Mouse (Mus musculus): ENCODE measurements around the gene Klrb1c. TPM values are rescaled to one million over a fixed set of nuclear protein-coding genes. Genes with fewer than 3 reads are reported as not detected.
A peak's percentile ranks its signal among the peaks of the same experiment; 100 is the strongest.
"Not testable (repeated sequence)": the region's sequence is repeated elsewhere in the genome, so short reads cannot be mapped to it uniquely, and the experiment has no call there.

Klrb1c gene
- polyA plus RNA-seq, 1 experiment from 2014 or later, result 0.09 TPM

DNA sequence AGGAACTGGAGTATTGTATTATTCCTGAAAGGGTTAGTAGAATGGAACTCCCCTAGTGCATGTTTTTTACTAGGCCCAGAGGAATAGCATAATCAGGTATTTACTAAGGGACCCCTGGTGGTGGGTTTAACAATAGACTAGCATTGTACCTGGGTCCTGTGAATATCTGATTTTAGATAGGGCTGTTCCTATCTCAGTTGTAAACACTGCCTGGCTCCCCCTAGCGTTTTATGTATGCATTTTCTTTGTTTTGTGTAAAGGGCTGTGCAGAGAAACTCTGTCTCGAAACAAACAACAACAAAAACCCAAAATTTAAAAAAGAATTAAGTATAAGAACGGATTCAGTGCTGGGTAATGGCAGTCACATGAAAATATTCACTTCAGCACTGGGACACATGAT, 18.0 kb upstream of the Klrb1c start:
- Histone ChIP-seq H3K9me3 (replicated peaks) (no peaks in the 10 kb centered on the region), H3K4me3 (replicated peaks) (no peak overlapping the region), H3K4me1 (no peaks in the 10 kb centered on the region), H3K27me3 (replicated peaks) (no peaks in the 10 kb centered on the region), H3K36me3 (no peaks in the 10 kb centered on the region), H3K9ac (replicated peaks) (no peak overlapping the region), H3K4me2 (no peak overlapping the region), H3K27ac (replicated peaks) (no peak overlapping the region)
- WGBS, result 71% methylated on average over 3 of the region's 3 CpGs
- no peak for ATAC-seq (ENCODE audit: low FRiP score)

DNA sequence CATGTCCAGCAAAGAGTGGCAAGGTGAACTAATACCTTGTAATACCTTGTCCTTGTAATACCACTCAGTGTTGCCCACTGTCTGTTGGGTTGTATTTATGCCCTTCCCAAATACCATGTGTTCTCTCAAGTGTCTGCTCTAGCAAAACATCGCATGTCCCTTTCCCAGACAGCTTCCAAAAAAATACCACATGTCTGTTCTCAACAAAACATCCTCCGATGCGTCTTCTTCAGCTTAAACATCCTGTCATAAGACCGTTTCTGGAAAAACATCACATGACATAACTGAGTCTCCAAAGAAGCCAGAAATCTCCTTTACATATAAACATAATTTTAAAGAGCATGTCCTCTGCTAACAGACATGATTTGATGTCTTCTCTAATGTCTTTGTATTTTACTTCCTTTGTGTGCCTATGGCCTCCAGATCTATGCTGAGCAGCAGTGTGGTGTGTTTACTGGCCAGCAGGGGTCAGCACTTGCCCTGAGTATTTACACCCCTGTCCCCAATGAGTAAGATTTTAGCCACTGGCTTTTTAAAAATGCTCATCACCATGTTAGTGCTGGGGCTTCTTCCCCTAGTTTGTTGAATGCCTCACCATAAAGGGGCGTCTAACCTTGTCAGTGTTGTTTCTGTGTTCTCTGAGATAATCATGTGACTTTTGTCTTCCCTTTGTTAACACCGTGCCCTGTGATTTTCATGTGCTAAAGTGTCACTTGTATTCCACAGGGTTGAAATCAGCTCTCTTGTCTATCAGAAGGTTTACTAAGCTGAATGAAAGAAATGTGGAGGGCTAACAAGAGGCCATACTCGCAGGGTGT, 16.0 kb upstream of the Klrb1c start:
- H3K27ac ChIP-seq (replicated peaks), result 0 out of 2 replicates have a peak overlapping the region, but pooled peaks have one; percentile 25
- H3K4me3 ChIP-seq (replicated peaks); H3K36me3 ChIP-seq; H3K4me2 ChIP-seq; ATAC-seq (ENCODE audit: low FRiP score); H3K9me3 ChIP-seq (replicated peaks); H3K27me3 ChIP-seq (replicated peaks); H3K9ac ChIP-seq (replicated peaks); H3K4me1 ChIP-seq: not testable (repeated sequence)
- WGBS, result 61% methylated on average over 7 of the region's 7 CpGs

DNA sequence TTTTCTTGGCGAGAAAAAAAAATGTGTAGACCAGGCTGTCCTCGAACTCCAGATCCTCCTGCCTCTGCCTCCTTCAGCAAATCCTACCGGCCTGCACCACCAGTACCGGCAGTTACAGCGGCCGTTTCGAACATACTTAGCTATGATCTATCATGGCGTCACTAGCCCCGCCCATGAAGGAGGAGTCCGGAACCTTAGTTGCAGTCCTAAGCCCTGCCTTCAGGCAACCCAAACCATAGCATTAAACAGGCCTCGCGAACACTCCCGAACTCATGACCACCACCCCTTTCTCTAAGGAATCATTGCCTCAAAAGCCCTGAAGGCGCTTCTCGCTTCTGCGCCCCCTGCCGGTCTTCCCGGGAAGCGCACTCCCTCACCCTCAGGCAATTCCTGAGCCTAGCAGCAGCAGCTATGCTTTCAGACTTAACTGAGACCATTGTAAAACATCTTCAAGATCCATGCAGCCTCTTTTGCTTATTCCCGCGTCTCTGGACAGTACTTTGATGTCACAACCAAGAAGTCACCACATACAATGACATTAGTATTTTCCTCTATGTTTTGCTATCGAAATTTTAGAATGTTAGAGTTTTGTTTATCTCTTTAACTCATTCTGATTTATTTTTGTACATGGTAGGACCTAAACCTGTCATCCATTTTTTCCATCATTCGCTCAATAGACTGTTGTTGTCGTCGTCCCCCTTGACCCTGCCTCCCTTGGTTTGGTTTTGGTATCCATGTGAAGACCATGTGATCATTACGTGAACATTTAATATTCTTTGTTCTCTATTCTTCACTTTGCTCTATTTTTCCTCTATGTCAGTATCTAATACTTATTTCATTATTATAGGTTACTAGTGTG, 14.2 kb upstream of the Klrb1c start:
- H3K36me3 ChIP-seq, result no peaks in the 10 kb centered on the region
- peaks cover 2% of the 10 kb centered on the region; the same call in 1 of the 2 replicates for H3K4me1 ChIP-seq
- peak overlapping the region; percentile 46 for H3K4me3 ChIP-seq (replicated peaks)
- peak overlapping the region; percentile 66 for H3K4me2 ChIP-seq
- no peaks in the 10 kb centered on the region for H3K27me3 ChIP-seq (replicated peaks)
- ATAC-seq (ENCODE audit: low FRiP score), result peak; percentile 88
- H3K9me3 ChIP-seq (replicated peaks), result no peaks in the 10 kb centered on the region
- H3K9ac ChIP-seq (replicated peaks), result peak overlapping the region; percentile 57
- WGBS, result 6% methylated on average over 26 of the region's 26 CpGs
- peak overlapping the region; percentile 87 for H3K27ac ChIP-seq (replicated peaks)

DNA sequence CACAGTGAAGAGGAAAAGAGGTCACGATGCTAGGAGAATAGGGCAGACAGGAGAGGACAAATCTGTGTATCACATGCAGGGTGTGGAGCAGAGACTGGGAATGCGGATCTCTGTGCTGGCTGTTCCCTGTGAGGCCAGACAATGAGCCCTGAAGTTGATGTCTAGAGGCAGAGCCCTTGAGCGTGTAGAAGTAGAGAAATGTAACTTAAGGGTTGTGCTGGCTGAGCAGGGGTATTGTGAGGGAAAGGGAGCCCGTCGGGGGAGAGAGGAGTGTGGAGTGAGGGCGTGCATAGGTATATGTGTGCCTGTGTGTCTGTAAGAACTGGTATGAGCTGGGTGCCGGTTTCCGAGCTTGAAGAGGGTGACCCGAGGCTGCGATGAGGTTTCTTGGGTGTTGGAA, 13.5 kb upstream of the Klrb1c start:
- Histone ChIP-seq H3K36me3 (no peaks in the 10 kb centered on the region), H3K27me3 (replicated peaks) (no peaks in the 10 kb centered on the region), H3K4me2 (peak overlapping the region; percentile 66), H3K9ac (replicated peaks) (peak overlapping the region; percentile 57), H3K27ac (replicated peaks) (peak overlapping the region; percentile 87), H3K4me3 (replicated peaks) (peak overlapping the region; percentile 46), H3K9me3 (replicated peaks) (no peaks in the 10 kb centered on the region), H3K4me1 (peaks cover 8% of the 10 kb centered on the region)
- peak; percentile 35 for ATAC-seq (ENCODE audit: low FRiP score)
- 13% methylated on average over 10 of the region's 10 CpGs for WGBS

DNA sequence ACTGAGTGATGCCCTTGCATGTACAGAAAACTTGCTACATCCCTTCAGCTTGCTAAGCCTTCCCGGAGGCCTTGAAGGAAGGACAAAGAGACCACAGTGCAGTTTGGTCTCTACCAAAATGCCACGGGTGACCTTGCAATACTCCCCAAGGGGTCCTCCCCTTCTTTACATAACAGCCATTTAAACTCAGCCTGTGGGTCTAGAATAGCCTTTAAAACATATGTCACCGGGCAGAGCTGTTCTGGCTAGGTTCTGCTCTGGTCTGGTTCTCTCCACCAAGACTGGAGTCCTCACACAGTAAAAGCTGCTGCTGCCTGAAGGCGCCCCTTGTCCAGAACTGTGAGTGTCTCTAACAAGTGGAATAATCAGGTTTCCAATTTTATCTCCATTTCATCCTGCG, 11.7 kb upstream of the Klrb1c start:
- peaks cover 12% of the 10 kb centered on the region for H3K4me1 ChIP-seq
- H3K36me3 ChIP-seq; H3K27me3 ChIP-seq (replicated peaks); H3K9me3 ChIP-seq (replicated peaks); H3K9ac ChIP-seq (replicated peaks); ATAC-seq (ENCODE audit: low FRiP score): not testable (repeated sequence)
- 77% methylated on average over 5 of the region's 5 CpGs for WGBS
- 0 out of 2 replicates have a peak overlapping the region, but pooled peaks have one; percentile 5 for H3K4me3 ChIP-seq (replicated peaks)
- peak overlapping the region; percentile 61 for H3K4me2 ChIP-seq
- 0 out of 2 replicates have a peak overlapping the region, but pooled peaks have one; percentile 48 for H3K27ac ChIP-seq (replicated peaks)

DNA sequence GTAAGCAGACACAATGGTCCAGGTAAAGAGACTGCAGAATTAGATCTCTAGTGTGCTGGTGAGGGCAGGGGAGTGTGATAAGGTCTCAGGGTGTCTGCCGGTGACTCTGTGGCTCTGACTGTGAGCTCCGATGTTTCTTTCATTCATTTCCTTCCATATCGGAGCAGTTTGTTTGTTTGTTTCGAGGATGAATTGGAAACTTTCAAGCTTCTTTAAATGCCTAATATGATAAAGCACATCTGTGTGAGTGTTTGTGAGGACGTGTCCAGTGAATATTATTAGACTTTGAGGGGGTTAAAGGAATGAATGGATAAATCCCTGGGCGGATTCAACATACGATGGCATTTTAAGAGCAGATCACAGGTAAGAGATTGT, 10.9 kb upstream of the Klrb1c start:
- Histone ChIP-seq H3K4me3 (replicated peaks) (peak overlapping the region; percentile 60), H3K4me1 (peaks cover 12% of the 10 kb centered on the region), H3K9me3 (replicated peaks) (no peaks in the 10 kb centered on the region), H3K27me3 (replicated peaks) (no peaks in the 10 kb centered on the region), H3K4me2 (peak overlapping the region; percentile 61), H3K27ac (replicated peaks) (peak overlapping the region; percentile 94), H3K9ac (replicated peaks) (peak overlapping the region; percentile 52), H3K36me3 (no peaks in the 10 kb centered on the region)
- WGBS, result 21% methylated on average over 7 of the region's 7 CpGs
- ATAC-seq (ENCODE audit: low FRiP score), result no peak

DNA sequence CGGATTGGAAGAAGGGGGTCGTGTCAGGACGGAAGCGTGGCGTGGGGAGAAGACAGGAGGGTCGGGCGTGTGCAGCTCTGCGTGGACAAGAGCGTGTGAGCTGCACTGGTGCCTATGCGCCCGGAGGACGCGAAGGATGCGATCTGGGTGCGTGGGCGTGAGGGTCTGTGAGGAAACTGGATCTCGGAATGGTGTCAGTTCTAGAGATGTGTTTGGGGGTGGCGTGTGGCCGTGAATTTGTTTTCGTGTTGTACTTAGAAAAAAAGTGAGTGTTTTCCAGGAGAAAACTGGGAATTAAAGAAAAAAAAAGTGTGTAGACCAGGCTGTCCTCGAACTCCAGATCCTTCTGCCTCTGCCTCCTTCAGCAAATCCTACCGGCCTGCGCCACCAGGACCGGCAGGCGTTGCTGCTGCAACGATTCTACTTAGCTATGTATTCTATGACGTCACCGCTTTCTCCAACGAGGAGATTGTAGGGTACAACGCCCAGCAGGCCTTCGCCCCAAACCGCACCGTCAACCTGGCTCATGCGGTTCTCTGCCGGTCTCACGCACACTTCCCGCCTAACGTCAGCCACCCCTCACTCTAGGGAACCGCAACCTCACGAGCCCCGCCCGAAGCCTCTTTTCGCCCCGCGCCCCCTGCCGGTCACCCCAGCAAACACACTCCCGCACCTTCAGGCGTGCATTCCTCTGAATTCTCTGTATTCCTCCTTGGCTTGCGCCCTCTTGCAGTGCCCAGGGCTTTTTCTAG, 10.3 kb upstream of the Klrb1c start:
- Histone ChIP-seq H3K9ac (replicated peaks) (peak overlapping the region; percentile 72), H3K27ac (replicated peaks) (peak overlapping the region; percentile 94), H3K4me3 (replicated peaks) (peak overlapping the region; percentile 60), H3K4me2 (peak overlapping the region; percentile 61), H3K4me1 (peaks cover 12% of the 10 kb centered on the region)
- not testable (repeated sequence) for H3K9me3 ChIP-seq (replicated peaks); H3K36me3 ChIP-seq; H3K27me3 ChIP-seq (replicated peaks)
- peak; percentile 86 for ATAC-seq (ENCODE audit: low FRiP score)
- WGBS, result 0% methylated on average over 49 of the region's 49 CpGs

DNA sequence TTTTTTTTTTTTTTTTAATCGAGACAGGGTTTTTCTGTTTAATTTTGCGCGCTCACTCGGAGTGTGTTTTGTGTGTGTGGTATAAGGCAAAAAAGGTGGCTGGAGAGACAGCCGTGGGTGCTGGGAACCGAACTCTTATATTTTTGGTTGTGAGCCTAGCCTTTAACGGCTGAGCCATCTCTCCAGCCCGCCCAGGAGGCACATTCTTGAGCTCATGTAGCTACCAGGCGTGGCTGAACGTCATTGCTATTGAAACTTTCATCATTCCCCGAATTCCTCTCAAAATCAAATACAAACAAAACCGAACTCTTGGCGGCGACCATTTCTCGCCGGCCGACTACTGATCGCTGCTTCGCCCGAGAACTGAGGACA, 9.7 kb upstream of the Klrb1c start:
- H3K4me3 ChIP-seq (replicated peaks), result peak overlapping the region; percentile 60
- peak overlapping the region; percentile 94 for H3K27ac ChIP-seq (replicated peaks)
- H3K36me3 ChIP-seq; H3K9me3 ChIP-seq (replicated peaks); H3K27me3 ChIP-seq (replicated peaks): not testable (repeated sequence)
- under 1% methylated on average over 20 of the region's 20 CpGs for WGBS
- peak; percentile 68 for ATAC-seq (ENCODE audit: low FRiP score)
- H3K4me1 ChIP-seq, result peaks cover 12% of the 10 kb centered on the region
- H3K4me2 ChIP-seq, result peak overlapping the region; percentile 61
- H3K9ac ChIP-seq (replicated peaks), result peak overlapping the region; percentile 72

DNA sequence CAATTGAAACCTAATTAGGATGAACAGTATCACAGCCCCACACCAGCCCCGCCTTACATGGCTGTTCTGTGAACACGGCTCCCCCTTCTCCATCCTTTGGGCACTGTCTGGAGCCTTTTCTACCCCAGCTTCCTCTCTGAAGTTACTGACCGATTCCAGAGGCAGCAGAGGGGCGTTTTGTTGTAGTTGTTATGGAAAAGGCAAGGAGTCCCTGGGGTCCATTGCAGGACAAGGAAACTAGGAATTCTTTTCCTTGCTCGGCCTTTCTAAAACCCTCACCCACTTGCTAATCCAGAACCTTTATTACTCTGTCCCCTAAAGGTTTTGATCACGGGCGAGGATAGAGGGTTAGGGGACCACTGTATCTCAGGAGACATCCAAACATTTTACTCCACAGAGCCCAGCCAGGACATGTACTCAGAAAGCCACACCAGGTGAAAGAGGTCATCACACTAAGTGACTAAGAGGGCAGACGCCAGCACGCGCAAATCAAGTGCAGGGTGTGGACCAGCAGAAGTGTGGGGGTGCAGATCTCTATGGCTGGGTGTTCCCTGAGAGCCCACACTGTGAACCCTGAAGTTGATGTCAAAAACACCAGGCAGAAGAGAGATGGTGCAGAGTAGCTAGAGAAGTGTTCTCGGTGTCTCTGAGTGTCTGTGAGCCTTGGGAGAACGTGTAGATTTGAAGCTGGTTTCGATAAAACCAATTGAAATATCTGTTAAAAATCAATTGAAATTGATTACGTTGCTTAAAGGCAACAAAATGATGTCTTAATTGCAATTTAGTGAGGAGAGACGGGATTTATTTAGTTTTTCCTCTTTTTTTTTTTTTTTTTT, 9.1 kb upstream of the Klrb1c start:
- Histone ChIP-seq H3K27me3 (replicated peaks) (no peaks in the 10 kb centered on the region), H3K36me3 (no peaks in the 10 kb centered on the region), H3K4me1 (peaks cover 12% of the 10 kb centered on the region), H3K9me3 (replicated peaks) (no peaks in the 10 kb centered on the region), H3K27ac (replicated peaks) (peak overlapping the region; percentile 51), H3K4me2 (peak overlapping the region; percentile 61), H3K4me3 (replicated peaks) (peak overlapping the region; percentile 60), H3K9ac (replicated peaks) (peak overlapping the region; percentile 33)
- ATAC-seq (ENCODE audit: low FRiP score), result no peak
- WGBS, result 10% methylated on average over 15 of the region's 15 CpGs

DNA sequence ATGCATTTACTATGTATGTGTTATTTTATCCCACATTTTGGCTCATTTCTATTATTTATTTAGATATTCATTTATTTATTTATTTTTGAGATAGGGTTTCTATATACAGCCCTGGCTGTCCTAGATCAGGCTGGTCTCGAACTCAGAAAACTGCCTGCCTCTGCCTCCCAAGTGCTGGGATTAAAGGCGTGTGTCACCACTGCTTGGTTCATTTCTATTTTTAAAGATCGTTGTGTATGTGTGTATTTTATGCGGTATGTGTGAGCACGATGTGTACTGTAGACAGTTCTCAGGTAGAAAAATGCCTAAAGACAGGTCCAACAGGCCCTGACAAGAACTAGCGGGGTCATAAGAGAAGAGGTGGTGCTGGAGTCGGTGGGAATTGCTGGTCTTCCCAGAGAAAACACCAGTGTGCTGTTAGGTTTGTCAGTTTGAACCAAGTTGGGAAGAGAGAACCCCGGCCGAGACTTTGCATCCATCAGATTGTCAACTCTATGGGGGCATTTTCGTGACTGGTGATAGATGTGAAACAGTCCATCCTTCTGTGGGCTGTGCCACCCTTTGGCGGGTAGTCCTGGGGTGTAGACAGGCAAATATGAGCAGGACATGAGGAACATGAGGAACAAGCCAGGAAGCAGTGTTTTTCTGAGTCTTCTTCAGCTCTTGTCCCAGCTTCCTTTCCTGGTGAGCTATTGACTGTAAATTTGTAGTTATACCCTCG, 8.3 kb upstream of the Klrb1c start:
- Histone ChIP-seq H3K36me3 (no peaks in the 10 kb centered on the region), H3K4me2 (peak overlapping the region; percentile 61), H3K4me3 (replicated peaks) (peak overlapping the region; percentile 60), H3K27ac (replicated peaks) (0 out of 2 replicates have a peak overlapping the region, but pooled peaks have one; percentile 51), H3K9me3 (replicated peaks) (no peaks in the 10 kb centered on the region), H3K4me1 (peaks cover 12% of the 10 kb centered on the region), H3K9ac (replicated peaks) (0 out of 2 replicates have a peak overlapping the region, but pooled peaks have one; percentile 33), H3K27me3 (replicated peaks) (no peaks in the 10 kb centered on the region)
- ATAC-seq (ENCODE audit: low FRiP score), result no peak
- 78% methylated on average over 12 of the region's 12 CpGs for WGBS
